In the genomic region with DNA sequence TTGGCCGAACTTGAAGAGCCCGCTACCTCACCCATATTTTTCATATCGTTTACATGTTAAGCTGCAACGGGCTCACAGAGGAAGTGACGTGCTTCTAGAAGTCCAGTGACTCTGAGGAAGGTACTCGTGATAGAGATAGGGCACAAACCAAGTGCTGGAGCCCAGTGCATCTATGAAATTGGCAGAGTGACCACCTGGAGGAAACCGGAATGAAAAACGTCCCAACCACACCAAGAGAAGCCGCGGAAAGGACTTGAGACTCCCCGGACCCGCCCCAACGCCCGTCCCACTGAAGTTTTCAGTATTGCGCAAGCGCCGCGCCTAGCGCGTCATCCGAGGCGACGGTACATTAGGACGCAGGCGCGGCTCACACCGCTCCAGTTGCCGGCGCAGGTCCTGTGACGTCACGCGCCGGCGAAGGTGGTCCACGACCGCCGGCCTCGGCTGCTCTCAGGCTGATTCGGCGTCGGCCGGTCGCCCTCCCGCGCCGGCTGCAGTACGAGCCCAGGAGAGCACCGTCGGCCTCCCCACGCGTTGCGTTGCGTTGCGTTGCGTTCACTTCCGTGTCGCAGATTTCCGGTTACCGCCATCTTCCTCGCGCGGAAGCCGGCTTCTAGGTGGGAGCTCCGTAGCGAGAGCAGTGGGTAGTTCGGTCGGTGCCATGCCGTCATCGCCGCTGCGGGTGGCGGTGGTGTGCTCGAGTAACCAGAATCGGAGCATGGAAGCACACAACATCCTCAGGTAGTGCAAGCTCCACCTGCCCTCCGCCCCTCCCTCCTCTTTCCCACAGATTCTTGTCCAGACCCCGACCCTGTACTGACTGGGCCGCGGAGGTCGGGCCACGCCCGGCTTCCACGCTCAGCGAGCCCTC, we compare ENCODE assay signal across 8 mouse cellular contexts. TPM values are rescaled to one million over a fixed set of nuclear protein-coding genes. Genes with fewer than 3 reads are reported as not detected.
DNase-seq lines count a peak whose midpoint lies in the region; ATAC-seq lines count a peak whose summit lies in the region.

A gene (plus strand): TSS at position 80 of the 871 bp plus-strand sequence.

- peak; percentile 77 for ATAC-seq in inflammation-experienced regulatory T-cells, adult 6 months
- peak; percentile 80 for ATAC-seq in megakaryocyte-erythroid progenitor cell, adult 5-6 weeks (replicated peaks; ENCODE audit: low FRiP score, low TSS enrichment, poor library complexity, severe bottlenecking)

- peak; percentile 93 for DNase-seq in adipocyte (ENCODE audit: low spot score)
- DNase-seq in embryo, embryonic 10 days (ENCODE audit: low spot score), result peak; percentile 98
- peak; percentile 92 for DNase-seq in gastrocnemius, postnatal 14 days
- peak; percentile 93 to 95 for DNase-seq in left cerebral cortex, postnatal 10 days (ENCODE audit: extremely low spot score in 1 of 2, low spot score in 2 of 2)
- peak; percentile 96 for DNase-seq in right cerebral cortex, postnatal 25 days
- peak; percentile 91 to 93 for DNase-seq in urinary bladder, postnatal 4 days (ENCODE audit: low spot score in 2 of 2)

- intact Hi-C loops in gastrocnemius, postnatal 14 days (cut with DNase I; ENCODE audit: low total_unique reads), result no loop called here
- intact Hi-C loops in left cerebral cortex, postnatal 10 days (cut with DNase I), result no loop called here

RNA-seq across cellular contexts. Expression of the gene that starts here (rescaled TPM):
- 10 to 100 TPM; 42.6 TPM for total RNA-seq in gastrocnemius, postnatal 14 days (2021)
- 100 to 1,000 TPM; 145 to 170 (median 154) TPM for polyA plus RNA-seq in inflammation-experienced regulatory T-cells, adult 6 months (2017; shearing (Covaris generic))
- 10 to 100 TPM; 82.3 to 85.4 TPM for total RNA-seq in left cerebral cortex, postnatal 10 days (2021)
- total RNA-seq in megakaryocyte-erythroid progenitor cell, adult 5-6 weeks (2014; fragmentation: Nextera tagmentation), result 83.5 and 90.2 TPM in 2 replicates
- total RNA-seq in megakaryocyte-erythroid progenitor cell, adult 5-6 weeks (2017), result 75.3 and 94.1 TPM in 2 replicates

Comparison
In these comparisons a context has a peak if more than half of its experiments do, and no peak if none do; other contexts are left out.
1. Peak in every context shown above with its lines: DNase-seq and ATAC-seq.